Mouse (Mus musculus): Measurements from ENCODE around the gene Pfn1. TPM values are rescaled to one million over a fixed set of nuclear protein-coding genes. Genes with fewer than 3 reads are reported as not detected.

Gene Pfn1
- total RNA-seq, 2 experiments from 2014 or later: 221 to 239 TPM

DNA sequence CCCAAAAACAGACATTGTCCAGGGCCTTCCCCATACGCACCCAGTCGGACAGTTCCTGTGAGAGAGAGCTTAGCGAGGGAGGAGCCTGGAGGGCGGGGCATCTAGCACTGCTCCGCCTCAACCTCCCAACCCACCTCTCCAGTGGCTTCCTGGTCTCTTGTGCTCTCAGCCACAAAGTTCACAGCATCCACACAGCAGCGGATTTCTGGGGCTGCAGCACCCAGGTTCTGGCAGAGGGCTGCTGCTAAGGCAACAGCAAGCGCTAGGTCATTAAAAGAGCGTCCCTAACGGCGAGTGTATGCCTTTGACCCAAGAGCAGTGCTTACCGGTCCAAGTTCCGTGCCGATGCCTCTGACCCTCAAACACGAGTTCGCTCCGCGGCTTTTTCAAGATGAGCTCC lies 39.4 kb downstream of the Pfn1 start:
- peak in 1 of 2 experiments; percentile 43 for DNase-seq (ENCODE audit: low spot score in 2 of 2)
- intact Hi-C loops (cut with DNase I): no loop called here

DNA sequence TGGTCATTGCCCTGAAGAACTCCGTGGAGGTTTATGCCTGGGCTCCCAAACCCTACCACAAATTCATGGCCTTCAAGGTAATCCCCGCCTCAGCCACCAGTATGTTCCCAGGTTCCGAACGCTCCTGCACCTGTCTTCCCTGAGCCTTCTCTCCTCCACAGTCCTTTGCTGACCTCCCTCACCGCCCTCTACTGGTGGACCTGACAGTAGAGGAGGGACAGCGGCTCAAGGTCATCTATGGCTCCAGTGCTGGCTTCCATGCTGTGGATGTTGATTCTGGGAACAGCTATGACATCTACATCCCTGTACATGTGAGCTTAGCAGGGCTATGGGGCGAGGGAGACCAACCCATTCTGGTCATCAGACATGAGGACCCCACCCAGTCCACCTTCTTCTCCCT lies 41.9 kb downstream of the Pfn1 start:
- intact Hi-C loops (cut with DNase I): no loop called here
- no peak for DNase-seq (ENCODE audit: low spot score in 2 of 2)

DNA sequence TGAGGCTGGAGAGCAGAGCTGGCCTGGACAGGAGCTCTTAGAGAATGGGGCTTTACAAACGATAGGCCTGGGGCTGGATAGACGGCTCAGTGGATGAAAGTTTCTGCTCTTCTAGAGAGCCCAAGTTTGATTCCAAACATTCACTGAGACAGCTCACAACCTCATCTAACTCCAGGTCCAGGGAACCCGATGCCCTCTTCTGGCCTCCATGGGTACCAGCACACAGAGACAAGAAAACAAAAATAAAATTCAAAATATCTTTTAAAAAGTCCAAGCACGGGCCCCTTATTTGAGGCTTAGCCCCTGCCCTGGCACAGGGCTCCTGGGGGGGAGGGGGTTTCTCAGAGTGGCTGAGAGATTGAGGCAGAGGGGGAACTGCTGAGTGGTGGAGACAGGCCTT lies 43.7 kb downstream of the Pfn1 start:
- no peak for DNase-seq (ENCODE audit: low spot score in 2 of 2)
- intact Hi-C loops (cut with DNase I): no loop called here

DNA sequence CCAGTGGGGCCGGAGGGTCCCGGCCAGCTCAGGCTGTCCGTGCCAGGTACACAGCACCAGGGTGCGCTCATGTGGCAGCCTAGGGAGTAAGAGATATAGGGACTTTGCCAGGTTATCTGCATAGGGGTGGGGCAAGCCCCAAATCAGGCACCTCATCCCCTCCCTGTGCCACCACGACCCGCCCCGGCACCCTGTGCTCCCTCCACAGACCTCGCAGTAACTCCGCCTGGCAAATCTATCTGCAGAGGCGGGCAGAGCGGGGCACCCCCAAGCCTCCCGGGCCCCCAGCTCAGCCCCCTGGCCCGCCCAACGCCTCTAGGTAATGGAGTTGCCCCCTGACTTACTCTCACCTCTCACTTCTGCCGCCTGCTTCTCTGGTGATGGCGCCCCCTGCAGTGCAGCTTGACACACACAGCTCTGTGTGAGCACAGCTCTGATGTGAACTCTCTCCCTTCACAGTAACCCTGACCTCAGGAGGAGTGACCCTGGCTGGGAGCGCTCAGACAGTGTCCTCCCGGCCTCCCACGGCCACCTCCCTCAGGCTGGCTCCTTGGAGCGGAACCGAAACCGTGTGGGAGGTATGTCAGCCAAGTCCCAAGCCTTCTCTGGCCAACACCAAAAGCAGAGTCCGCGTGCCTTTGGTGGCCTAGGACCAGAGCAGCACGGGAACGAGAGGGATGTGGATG lies 45.9 kb downstream of the Pfn1 start:
- intact Hi-C loops (cut with DNase I): no loop called here
- DNase-seq (ENCODE audit: low spot score in 2 of 2): no peak

DNA sequence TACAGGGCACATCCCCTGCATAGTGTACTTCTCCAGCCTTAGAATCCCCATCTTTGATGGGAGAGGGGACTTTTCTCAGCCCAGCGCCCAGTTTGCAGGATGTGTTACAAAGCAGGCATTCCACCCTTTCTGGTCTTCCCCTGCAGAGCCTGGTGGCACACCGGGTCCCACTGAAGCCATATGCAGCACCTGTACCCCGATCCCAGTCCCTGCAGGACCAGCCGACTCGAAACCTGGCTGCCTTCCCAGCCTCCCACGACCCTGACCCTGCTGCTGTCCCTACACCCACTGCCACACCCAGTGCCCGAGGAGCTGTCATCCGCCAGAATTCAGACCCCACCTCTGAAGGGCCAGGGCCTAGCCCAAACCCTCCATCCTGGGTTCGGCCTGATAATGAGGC lies 46.8 kb downstream of the Pfn1 start:
- intact Hi-C loops (cut with DNase I): no loop called here
- no peak for DNase-seq (ENCODE audit: low spot score in 2 of 2)

DNA sequence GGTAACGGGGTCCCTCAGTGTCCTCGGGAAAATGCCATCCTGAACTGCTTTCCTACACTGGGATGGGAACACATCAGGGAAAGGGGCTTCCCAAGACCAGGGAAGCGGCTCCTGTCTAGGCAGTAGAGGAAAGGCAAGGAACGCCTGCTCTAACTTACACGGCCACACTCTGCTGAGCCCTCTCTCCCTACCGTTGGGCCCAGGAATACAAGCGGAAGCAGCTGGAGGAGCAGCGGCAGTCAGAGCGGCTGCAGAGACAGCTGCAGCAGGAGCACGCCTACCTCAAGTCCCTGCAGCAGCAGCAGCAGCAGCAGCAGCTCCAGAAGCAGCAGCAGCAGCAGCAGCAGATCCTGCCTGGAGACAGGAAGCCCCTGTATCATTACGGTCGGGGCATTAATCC lies 47.7 kb downstream of the Pfn1 start:
- no peak for DNase-seq (ENCODE audit: low spot score in 2 of 2)
- intact Hi-C loops (cut with DNase I): no loop called here

DNA sequence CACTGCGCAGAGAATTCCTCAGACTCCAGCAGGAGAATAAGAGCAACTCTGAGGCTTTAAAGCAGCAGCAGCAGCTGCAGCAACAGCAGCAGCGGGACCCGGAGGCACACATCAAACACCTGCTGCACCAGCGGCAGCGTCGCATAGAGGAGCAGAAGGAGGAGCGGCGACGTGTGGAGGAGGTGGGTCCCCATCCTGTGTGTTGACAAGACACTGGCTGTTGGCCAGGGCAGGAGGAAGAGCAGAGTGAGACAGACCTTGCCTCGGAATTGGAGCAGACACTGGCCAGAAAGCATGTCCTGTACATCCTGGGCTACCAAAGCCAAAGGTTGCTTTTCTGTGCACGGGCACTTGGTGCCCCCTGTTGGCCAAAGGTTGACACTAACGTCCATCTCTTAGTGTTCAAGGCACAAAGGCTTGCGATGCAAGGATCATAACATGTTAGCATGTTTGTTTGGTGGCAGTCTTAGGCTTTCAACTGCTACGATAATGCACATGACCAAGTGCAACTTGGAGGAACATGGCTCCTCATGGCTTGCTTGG lies 49.3 kb downstream of the Pfn1 start:
- intact Hi-C loops (cut with DNase I): loop anchor here (2.0 kb wide), 1 partner anchor 88 kb away; no protein-coding TSS in a partner anchor
- peak; percentile 69 for DNase-seq (ENCODE audit: low spot score in 2 of 2)

Other genes starting within 250 kb of the Pfn1 start
- 10 to 100 TPM; 34.9 to 42.0 TPM for gene Pelp1, start 244.6 kb downstream of the Pfn1 start, total RNA-seq (2021)
- 10 to 100 TPM; 64.6 to 66.7 TPM for gene Arrb2, start 222.0 kb downstream of the Pfn1 start, total RNA-seq (2021)
- 10 to 100 TPM; 12.9 to 15.7 TPM for gene Med11, start 202.7 kb downstream of the Pfn1 start, total RNA-seq (2021)
- gene Zmynd15, start 195.2 kb downstream of the Pfn1 start, total RNA-seq (2021): under 1 TPM; 0.41 to 0.94 TPM
- gene Cxcl16, start 194.7 kb downstream of the Pfn1 start, total RNA-seq (2021): 1 to 10 TPM in 1 of 2 experiments, under 1 TPM in 1; 0.94 to 1.2 TPM
- gene Tm4sf5, start 149.4 kb downstream of the Pfn1 start, total RNA-seq (2021): not detected
- gene Vmo1, start 140.0 kb downstream of the Pfn1 start, total RNA-seq (2021): not detected
- gene Gltpd2, start 135.4 kb downstream of the Pfn1 start, total RNA-seq (2021): not detected
- 100 to 1,000 TPM; 172 to 186 TPM for gene Psmb6, start 129.3 kb downstream of the Pfn1 start, total RNA-seq (2021)
- gene Gm40193, start 121.7 kb downstream of the Pfn1 start, total RNA-seq (2021): not detected
- gene Pld2, start 114.6 kb downstream of the Pfn1 start, total RNA-seq (2021): 10 to 100 TPM; 13.0 to 15.2 TPM
- gene Mink1, start 91.8 kb downstream of the Pfn1 start, total RNA-seq (2021): 100 to 1,000 TPM; 412 to 432 TPM
- gene 4930544D05Rik, start 38.8 kb downstream of the Pfn1 start, total RNA-seq (2021): not detected
- gene Chrne, start 35.4 kb downstream of the Pfn1 start, total RNA-seq (2021): not detected
- not detected for gene Gp1ba, start 15.5 kb downstream of the Pfn1 start, total RNA-seq (2021)
- 10 to 100 TPM; 78.6 to 81.4 TPM for gene Rnf167, start 7.4 kb downstream of the Pfn1 start, total RNA-seq (2021)
- gene Slc25a11, start 7.2 kb downstream of the Pfn1 start, total RNA-seq (2021): 100 to 1,000 TPM; 110 to 117 TPM
- 1 to 10 TPM; 7.0 to 9.0 TPM for gene Eno3, start 2.6 kb upstream of the Pfn1 start, total RNA-seq (2021)
- 10 to 100 TPM; 49.3 to 50.7 TPM for gene Spag7, start 14.8 kb upstream of the Pfn1 start, total RNA-seq (2021)
- 100 to 1,000 TPM; 226 to 234 TPM for gene Camta2, start 33.5 kb upstream of the Pfn1 start, total RNA-seq (2021)
- gene Inca1, start 45.5 kb upstream of the Pfn1 start, total RNA-seq (2021): 1 to 10 TPM; 1.5 to 2.5 TPM
- gene Kif1c, start 45.9 kb upstream of the Pfn1 start, total RNA-seq (2021): 10 to 100 TPM; 51.3 to 53.2 TPM
- gene Zfp3, start 109.6 kb upstream of the Pfn1 start, total RNA-seq (2021): 10 to 100 TPM; 16.4 to 17.2 TPM
- gene Scimp, start 157.9 kb upstream of the Pfn1 start, total RNA-seq (2021): not detected
- gene Rabep1, start 190.1 kb upstream of the Pfn1 start, total RNA-seq (2021): 100 to 1,000 TPM; 128 to 130 TPM

Measured in left cerebral cortex, postnatal 25 days (tissue).